Mouse (Mus musculus) urinary bladder, postnatal 10 days (tissue): ENCODE measurements around the gene Sec22b.

Experiments used
- DNase-seq: peaks from one replicate; pipeline ENCODE4 v3.0.0; 2022; ENCODE audit warnings: low spot score

Gene Sec22b

GRCm38 (mm10) chr3:97911093-97911492 is 10.1 kb downstream of the Sec22b start:
- DNase-seq: no peak

DNA sequence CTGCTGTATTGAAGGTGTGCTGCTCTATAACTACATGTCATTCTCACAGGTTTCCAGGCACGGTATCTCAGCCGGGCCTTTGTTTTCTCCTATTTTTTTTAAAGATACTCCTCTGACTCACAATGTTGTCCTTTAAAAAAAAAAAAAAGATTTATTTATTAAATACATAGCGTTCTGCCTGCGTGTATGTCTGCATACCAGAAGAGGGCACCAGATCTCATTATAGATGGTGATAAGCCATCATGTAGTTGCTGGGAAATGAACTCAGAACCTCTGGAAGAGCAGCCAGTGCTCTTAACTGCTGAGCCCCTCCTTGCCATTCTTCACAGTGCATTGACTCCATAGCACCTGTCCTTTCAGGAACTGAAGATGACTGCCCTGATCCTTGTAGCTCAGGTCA is 14.1 kb downstream of the Sec22b start:
- no peak for DNase-seq

GRCm38 (mm10) chr3:97918885-97919550 is 18.0 kb downstream of the Sec22b start:
- no peak for DNase-seq

- no peak for DNase-seq
These were observed 24.3 kb downstream of the Sec22b start for GRCm38 (mm10) chr3:97925246-97925645.

DNA sequence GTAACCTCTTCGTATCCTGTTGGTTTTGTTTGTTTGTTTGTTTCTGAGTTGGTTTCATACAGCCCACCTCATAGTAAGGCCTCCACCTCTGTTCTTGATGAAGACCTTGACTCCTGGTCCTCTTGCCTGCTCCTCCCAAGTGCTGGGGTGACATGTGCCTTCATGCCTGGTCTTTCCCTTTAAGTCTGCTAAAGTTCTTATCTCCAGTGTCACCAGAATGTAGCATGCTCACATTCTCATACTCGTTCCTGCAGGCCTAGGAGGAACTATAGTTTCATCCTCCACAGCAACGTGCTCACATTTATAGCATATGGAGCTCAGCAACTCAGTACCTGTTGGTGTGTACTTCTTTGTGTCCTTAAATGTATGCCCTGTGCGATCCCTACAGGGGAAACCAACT is 26.3 kb downstream of the Sec22b start:
- no peak for DNase-seq

DNA sequence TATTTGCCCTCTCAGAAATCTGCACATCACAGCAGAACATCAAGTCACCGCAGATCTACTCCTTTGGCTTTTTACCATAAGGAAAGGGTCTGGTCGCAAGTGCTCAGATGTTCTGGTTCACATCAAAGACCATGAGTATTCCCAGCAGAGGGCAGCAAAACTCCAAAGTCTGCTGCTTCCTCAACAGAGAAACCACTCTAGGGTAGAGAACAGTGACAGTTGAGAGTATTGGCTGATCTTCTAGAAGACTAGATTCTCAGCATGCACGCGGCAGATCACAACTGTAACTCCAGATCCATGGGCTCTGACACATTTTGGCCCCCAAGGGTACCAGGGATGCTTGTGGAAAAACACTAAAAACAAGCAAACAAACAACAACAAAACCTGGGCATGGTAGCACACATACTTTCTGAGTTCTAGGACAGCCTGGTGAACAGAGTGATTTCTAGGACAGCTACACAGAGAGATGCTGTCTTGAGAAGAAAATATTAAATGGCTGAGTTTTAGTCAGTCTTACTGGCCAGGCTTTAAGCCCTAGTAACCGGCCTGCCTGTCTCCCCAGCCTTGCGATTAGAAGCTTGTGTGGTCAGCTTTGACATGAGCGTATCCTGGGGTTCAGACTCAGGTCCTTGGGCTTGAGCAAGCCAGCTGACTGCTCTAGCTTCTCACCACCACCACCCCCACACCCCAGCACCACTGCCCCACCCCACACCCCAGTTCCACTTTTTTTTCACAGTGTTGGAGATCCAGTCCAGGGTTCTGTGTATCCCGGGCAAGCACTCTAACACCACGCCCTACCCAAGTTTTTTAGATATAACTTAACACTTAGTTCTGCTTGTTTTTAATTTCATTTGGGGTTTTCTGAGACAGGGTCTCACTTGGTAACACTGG is 28.2 kb downstream of the Sec22b start:
- DNase-seq: peak; percentile 27

DNA sequence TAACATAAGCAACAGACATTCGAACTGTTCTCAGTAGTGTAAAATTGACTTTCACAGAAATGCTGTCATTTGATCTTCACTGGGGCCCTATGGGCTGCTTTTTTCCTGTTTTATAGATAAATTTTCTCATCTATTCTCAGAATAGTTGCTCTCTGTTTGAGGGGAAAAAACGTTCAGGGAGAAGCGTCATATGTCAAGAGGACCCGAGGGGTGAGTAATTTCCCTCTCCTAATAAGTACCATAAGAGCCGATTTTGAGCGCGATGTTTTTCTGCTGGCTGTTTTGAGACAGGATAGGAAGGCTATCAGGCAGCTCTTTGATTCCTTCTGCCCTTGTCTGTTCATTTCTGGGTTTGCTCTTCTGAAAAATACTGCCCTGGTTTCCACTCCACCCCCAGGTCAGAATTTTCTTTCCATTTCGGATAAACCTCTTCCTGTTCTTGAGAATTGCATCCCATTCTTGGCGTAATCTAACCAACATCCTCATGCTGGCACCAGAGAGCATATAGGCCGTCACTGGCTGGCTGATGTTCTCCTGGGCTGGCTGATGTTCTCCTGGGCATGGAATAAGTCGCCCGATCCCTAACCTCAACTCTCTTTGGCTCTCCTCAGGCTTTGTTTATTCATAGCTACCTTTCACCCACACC is 29.3 kb downstream of the Sec22b start:
- DNase-seq: no peak

DNA sequence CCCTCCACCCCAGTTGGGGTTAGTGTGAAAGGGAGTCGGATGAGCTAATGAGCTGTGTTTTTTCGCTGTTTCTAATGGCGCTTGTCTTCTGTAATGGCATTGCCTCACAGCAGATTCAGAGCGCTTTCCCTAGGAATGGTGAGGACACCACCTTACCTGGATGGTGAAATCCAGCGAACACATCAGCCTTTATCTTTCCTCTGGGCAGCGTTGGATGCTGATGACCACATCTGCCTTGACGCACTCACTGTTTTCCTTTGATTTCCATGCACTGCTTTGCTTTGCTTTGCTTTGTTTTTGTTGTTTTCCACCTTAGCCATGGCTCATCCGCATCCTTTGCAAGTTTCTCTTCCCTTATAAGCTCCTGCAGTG is 29.8 kb downstream of the Sec22b start:
- no peak for DNase-seq

GRCm38 (mm10) chr3:97931310-97931885 is 30.4 kb downstream of the Sec22b start:
- no peak for DNase-seq

- no peak for DNase-seq
These were observed 31.1 kb downstream of the Sec22b start for GRCm38 (mm10) chr3:97932131-97932530.

DNA sequence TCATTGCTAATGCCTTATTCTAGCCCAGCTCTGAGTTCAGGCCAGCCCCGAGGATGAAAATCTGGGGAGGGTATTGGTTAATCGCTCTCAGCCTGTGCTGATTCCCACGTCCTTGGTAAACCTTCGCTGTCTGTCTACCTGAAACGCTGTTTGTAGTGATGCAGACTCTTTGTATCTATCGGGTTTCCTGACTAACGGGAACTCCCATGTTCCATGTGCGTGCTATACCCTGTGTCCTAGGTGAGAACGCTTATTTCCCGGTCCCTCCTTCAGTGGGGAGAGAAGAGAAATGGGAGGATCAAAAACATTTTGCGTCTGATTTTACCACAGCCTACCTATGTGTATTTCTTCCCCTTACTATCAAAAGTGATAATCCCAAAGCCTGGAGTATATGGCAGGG is 31.8 kb downstream of the Sec22b start:
- DNase-seq: no peak

- DNase-seq: no peak
These were observed 32.3 kb downstream of the Sec22b start for GRCm38 (mm10) chr3:97933251-97933650.

- no peak for DNase-seq
These were observed 32.8 kb downstream of the Sec22b start for GRCm38 (mm10) chr3:97933811-97934210.

DNA sequence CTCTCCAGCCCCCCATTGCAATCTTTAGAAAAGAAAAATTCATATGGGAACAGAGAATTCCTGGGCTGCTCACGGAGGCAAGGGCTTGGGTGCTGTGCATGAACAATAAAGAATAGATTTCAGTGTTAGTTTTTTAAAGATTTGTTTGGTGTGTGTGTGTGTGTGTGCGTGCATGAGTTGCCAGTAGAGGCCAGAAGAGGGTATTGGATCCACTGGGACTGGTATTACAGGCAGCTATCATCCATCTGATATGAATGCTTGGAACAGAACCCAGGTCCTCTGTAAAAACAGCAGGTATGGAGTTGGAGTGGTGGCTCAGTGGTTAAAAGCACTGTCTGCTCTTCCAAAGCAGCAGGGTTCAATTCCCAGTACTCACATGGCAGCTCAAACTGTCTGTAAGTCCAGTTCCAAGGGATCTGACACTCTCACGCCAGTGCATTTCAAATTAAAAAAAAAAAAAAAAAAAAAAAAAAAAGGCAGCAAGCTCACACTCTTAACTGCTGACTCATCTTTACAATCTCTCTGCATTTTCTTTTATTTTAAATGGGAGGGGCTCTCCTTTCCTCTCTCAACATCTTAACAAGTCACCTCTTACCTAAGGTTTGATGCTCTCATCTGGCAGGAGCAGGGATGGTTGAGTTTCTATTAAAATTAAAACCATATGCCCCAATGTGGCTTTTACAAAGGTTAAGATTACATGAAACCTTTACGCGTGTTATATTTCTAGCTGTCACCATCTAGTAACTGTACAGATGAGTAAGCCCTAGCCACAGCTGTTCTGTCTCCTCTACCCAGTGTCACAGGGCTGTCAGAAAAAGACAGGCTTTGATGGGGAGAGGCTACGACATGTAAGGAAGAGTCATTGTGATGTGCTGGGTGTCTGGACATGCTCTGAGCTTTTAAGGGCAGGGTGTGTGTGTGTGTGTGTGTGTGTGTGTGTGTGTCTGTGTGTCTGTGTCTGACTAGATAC is 33.6 kb downstream of the Sec22b start:
- DNase-seq: no peak

GRCm38 (mm10) chr3:97937068-97937944 is 36.3 kb downstream of the Sec22b start:
- no peak for DNase-seq

- DNase-seq: no peak
These were observed 36.9 kb downstream of the Sec22b start for GRCm38 (mm10) chr3:97937945-97938266.

- DNase-seq: no peak
These were observed 38.0 kb downstream of the Sec22b start for GRCm38 (mm10) chr3:97938814-97939526.

GRCm38 (mm10) chr3:97939626-97940510 is 38.9 kb downstream of the Sec22b start:
- no peak for DNase-seq
